Mouse (Mus musculus): Measurements from ENCODE around the gene Slc51b.
A peak's percentile ranks its signal among the peaks of the same experiment; 100 is the strongest.

Gene Slc51b

GRCm38 (mm10) chr9:65408871-65409295, 13.9 kb downstream of the Slc51b start:
- DNase-seq (ENCODE audit: low read depth), result peak; percentile 49

- no peak for DNase-seq (ENCODE audit: low read depth)
Measured at GRCm38 (mm10) chr9:65407861-65408260, 14.9 kb downstream of the Slc51b start.

GRCm38 (mm10) chr9:65407327-65407726, 15.4 kb downstream of the Slc51b start:
- DNase-seq (ENCODE audit: low read depth), result no peak

- no peak for DNase-seq (ENCODE audit: low read depth)
Measured at GRCm38 (mm10) chr9:65405184-65405449, 17.6 kb downstream of the Slc51b start.

- DNase-seq (ENCODE audit: low read depth), result peak; percentile 34
Measured at GRCm38 (mm10) chr9:65404331-65405183, 18.2 kb downstream of the Slc51b start.

GRCm38 (mm10) chr9:65399934-65400333, 22.8 kb downstream of the Slc51b start:
- no peak for DNase-seq (ENCODE audit: low read depth)

GRCm38 (mm10) chr9:65398279-65398678, 24.5 kb downstream of the Slc51b start, which contains the start of gene Rasl12:
Rasl12 (plus strand) TSS chr9:65398506.
- no peak for DNase-seq (ENCODE audit: low read depth)

- no peak for DNase-seq (ENCODE audit: low read depth)
Measured at GRCm38 (mm10) chr9:65394360-65394759, 28.4 kb downstream of the Slc51b start.

- no peak for DNase-seq (ENCODE audit: low read depth)
Measured at GRCm38 (mm10) chr9:65393606-65394005, 29.1 kb downstream of the Slc51b start.

- DNase-seq (ENCODE audit: low read depth), result no peak
Measured at GRCm38 (mm10) chr9:65392638-65393364, 30.0 kb downstream of the Slc51b start.

- no peak for DNase-seq (ENCODE audit: low read depth)
Measured at GRCm38 (mm10) chr9:65391613-65391964, 31.2 kb downstream of the Slc51b start, which contains the start of gene Kbtbd13. Kbtbd13 (minus strand) TSS chr9:65391652.

- DNase-seq (ENCODE audit: low read depth), result no peak
Measured at GRCm38 (mm10) chr9:65390752-65391612, 31.8 kb downstream of the Slc51b start.

- no peak for DNase-seq (ENCODE audit: low read depth)
Measured at GRCm38 (mm10) chr9:65386373-65387140, 36.2 kb downstream of the Slc51b start.

- DNase-seq (ENCODE audit: low read depth), result no peak
Measured at GRCm38 (mm10) chr9:65384276-65384675, 38.5 kb downstream of the Slc51b start.

GRCm38 (mm10) chr9:65382751-65383097, 40.0 kb downstream of the Slc51b start:
- no peak for DNase-seq (ENCODE audit: low read depth)

GRCm38 (mm10) chr9:65382031-65382750, 40.6 kb downstream of the Slc51b start:
- DNase-seq (ENCODE audit: low read depth), result no peak

GRCm38 (mm10) chr9:65381017-65381590, 41.7 kb downstream of the Slc51b start:
- no peak for DNase-seq (ENCODE audit: low read depth)

- no peak for DNase-seq (ENCODE audit: low read depth)
Measured at GRCm38 (mm10) chr9:65375163-65375934, 47.4 kb downstream of the Slc51b start.

GRCm38 (mm10) chr9:65374468-65375162, 48.1 kb downstream of the Slc51b start:
- no peak for DNase-seq (ENCODE audit: low read depth)
